Mouse (Mus musculus): Measurements from ENCODE around the gene Olfr1297.

Gene Olfr1297

GRCm38 (mm10) chr2:111626397-111626796 lies at the start of gene Olfr1297:
Gene Olfr1297, minus strand, starts transcription at chr2:111626497.
- DNase-seq (ENCODE audit: low read depth, low spot score): no peak

GRCm38 (mm10) chr2:111661119-111661518 lies 34.8 kb upstream of the Olfr1297 start, which contains the start of gene Olfr1299:
Gene Olfr1299, plus strand, starts transcription at chr2:111661419.
- DNase-seq (ENCODE audit: low read depth, low spot score): no peak

GRCm38 (mm10) chr2:111649101-111649500 lies 22.8 kb upstream of the Olfr1297 start, which contains the start of gene Olfr1298:
Gene Olfr1298, minus strand, starts transcription at chr2:111649201.
- DNase-seq (ENCODE audit: low read depth, low spot score): no peak

- DNase-seq (ENCODE audit: low read depth, low spot score): no peak
Observed at GRCm38 (mm10) chr2:111569581-111569980, 56.7 kb downstream of the Olfr1297 start, which contains the start of gene Olfr1295. Gene Olfr1295, minus strand, starts transcription at chr2:111569681.
